Mouse (Mus musculus) MEL (cell line): ENCODE measurements around the gene Trim2.
A peak's percentile ranks its signal among the peaks of the same experiment; 100 is the strongest.

Experiments
- CTCF ChIP-seq, 3 experiments: IDR thresholded peaks in 2 of 3; conservative IDR thresholded peaks in 1 of 3; 2 replicates each; pipeline ENCODE4 v1.5.1; 2011 to 2012; ENCODE audit warnings: low read length in 3 of 3, low read depth in 2 of 3, mild to moderate bottlenecking in 2 of 3, improper control_type of control experiment in 1 of 3, inconsistent platforms in 1 of 3, mixed read lengths in 1 of 3, moderate library complexity in 1 of 3; ENCODE audit not compliant: control insufficient read depth in 1 of 3, insufficient read depth in 1 of 3, poor library complexity in 1 of 3, severe bottlenecking in 1 of 3
- GATA1 ChIP-seq: IDR thresholded peaks from 2 replicates; pipeline ENCODE4 v1.6.1; 2011; ENCODE audit warnings: low read depth, low read length, improper control_type of control experiment
- MYC ChIP-seq: IDR thresholded peaks from 2 replicates; pipeline ENCODE4 v1.6.1; 2011; ENCODE audit warnings: low read depth, mild to moderate bottlenecking, low read length, improper control_type of control experiment, moderate library complexity
- NELFE ChIP-seq: IDR thresholded peaks from 2 replicates; pipeline ENCODE4 v1.6.1; 2011; ENCODE audit warnings: low read depth, low read length, improper control_type of control experiment
- POLR2A ChIP-seq, 2 experiments: IDR thresholded peaks; 2 replicates each; pipeline ENCODE4 v1.6.1; 2011 to 2012; ENCODE audit warnings: low read length in 2 of 2, mild to moderate bottlenecking in 2 of 2, control low read depth in 1 of 2, improper control_type of control experiment in 1 of 2, low read depth in 1 of 2, moderate library complexity in 1 of 2; ENCODE audit not compliant: control insufficient read depth in 1 of 2, insufficient read depth in 1 of 2, poor library complexity in 1 of 2
- POLR2AphosphoS2 ChIP-seq: IDR thresholded peaks from 2 replicates; pipeline ENCODE4 v1.6.1; 2011; ENCODE audit warnings: low read length, improper control_type of control experiment
- POLR2AphosphoS5 ChIP-seq: IDR thresholded peaks from 2 replicates; pipeline ENCODE4 v1.6.1; 2012; ENCODE audit warnings: low read depth, borderline replicate concordance, mild to moderate bottlenecking, inconsistent platforms, low read length, moderate library complexity, mixed read lengths
- ZNF384 ChIP-seq: IDR thresholded peaks from 2 replicates; pipeline ENCODE4 v1.6.1; 2012; ENCODE audit warnings: low read depth, mild to moderate bottlenecking, inconsistent platforms, low read length, improper control_type of control experiment

- TF ChIP-seq ZNF384, result no peak
- peak in 2 of 3 experiments; percentile 10 to 43; a peak in 2 of 6 replicates for TF ChIP-seq CTCF (IDR thresholded peaks at IDR 0.05 in 2 of 3, conservative IDR thresholded peaks at IDR 0.05 in 1 of 3; ENCODE audit: control insufficient read depth in 1 of 3, insufficient read depth in 1 of 3, low read depth in 2 of 3, low read length in 3 of 3, poor library complexity in 1 of 3, severe bottlenecking in 1 of 3)
- peak; percentile 94 for TF ChIP-seq MYC
- no peak for TF ChIP-seq POLR2AphosphoS2
- TF ChIP-seq GATA1, result peak; percentile 87
- no peak for TF ChIP-seq POLR2AphosphoS5
- 0 out of 4 replicates have a peak, but pooled peaks of 1 of the 2 experiments have one; percentile 21 for TF ChIP-seq POLR2A (IDR thresholded peaks at IDR 0.05; ENCODE audit: control insufficient read depth in 1 of 2, insufficient read depth in 1 of 2, low read depth in 1 of 2, low read length in 2 of 2, poor library complexity in 1 of 2)
- no peak for TF ChIP-seq NELFE
These were observed 12.8 kb upstream of the Trim2 start for GRCm38 (mm10) chr3:84319504-84319903.
